In the genomic region with DNA sequence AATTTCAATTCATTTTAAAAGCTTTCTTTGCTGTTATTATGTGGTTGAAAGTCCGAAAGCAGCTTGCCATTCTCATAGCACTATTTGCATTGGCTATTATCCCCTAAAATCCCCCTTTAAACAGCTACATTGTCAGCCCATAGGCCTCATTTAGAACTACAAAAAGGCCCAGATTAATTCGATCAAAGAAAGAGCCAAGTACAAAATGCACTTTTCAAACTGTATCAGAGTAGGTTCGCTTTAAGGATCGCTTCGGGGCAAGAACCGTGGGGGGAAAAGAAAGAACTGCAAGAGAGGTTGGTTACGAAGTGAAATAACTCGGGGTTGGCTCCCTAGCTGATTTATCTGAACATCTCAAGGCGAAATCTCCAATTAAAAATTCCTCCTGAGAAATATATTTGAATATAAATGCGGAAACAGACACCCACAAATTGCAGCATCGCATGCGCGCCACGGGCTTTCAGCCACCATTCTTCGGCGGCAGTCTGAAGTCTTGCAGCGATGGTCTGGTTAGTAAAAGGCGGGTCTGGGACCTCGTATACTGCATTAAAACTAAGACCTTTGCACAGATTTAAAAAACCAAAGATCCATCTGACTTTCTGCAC, we compare ENCODE assay signal across 9 mouse cellular contexts. TPM values are rescaled to one million over a fixed set of nuclear protein-coding genes. Genes with fewer than 3 reads are reported as not detected.
DNase-seq lines count a peak whose midpoint lies in the region; ATAC-seq and TF ChIP-seq lines count a peak whose summit lies in the region.
"Had no signal": no experiment of that assay in that cellular context is flagged by ENCODE, and none has a peak within 500 bp of the region (broad histone marks: within the 10 kb centered on the region; RNA-seq: fewer than 3 reads in every experiment).

No protein-coding gene starts in this region.

- H3K27me3 ChIP-seq in embryonic facial prominence, embryonic 12.5 days = peaks cover 28% of the 10 kb centered on the region
- peaks cover 35% of the 10 kb centered on the region for H3K27me3 ChIP-seq in intestine, embryonic 14.5 days (replicated peaks; ENCODE audit: control insufficient read depth, insufficient read depth, low read length)
- no peaks in the 10 kb centered on the region for H3K27me3 ChIP-seq in midbrain, postnatal 0 days (ENCODE audit: insufficient read depth, low read length)

- DNase-seq in gastrocnemius, adult 2 months = no peak
- no peak for DNase-seq in gastrocnemius, postnatal 25 days
- peak; percentile 14 to 17 for DNase-seq in B cell, adult 2 months
- DNase-seq in intestine, embryonic 14.5 days (ENCODE audit: low spot score) = peak; percentile 75
- DNase-seq in midbrain, postnatal 0 days (ENCODE audit: low spot score) = peak; percentile 26
- DNase-seq in left cerebral cortex, postnatal 4 days = no peak
- DNase-seq in gastrocnemius, adult 8-10 months (ENCODE audit: low spot score in 2 of 2) = no peak

- H3K36me3 ChIP-seq in embryonic facial prominence, embryonic 12.5 days = no peaks in the 10 kb centered on the region
- no peaks in the 10 kb centered on the region for H3K36me3 ChIP-seq in intestine, embryonic 14.5 days (ENCODE audit: control insufficient read depth, insufficient read depth, low read length)
- H3K36me3 ChIP-seq in midbrain, postnatal 0 days (ENCODE audit: insufficient read depth, low read length) = no peaks in the 10 kb centered on the region

- WGBS in embryonic facial prominence, embryonic 12.5 days = 2% methylated on average over 19 of the region's 19 CpGs
- 5% methylated on average over 19 of the region's 19 CpGs for WGBS in intestine, embryonic 14.5 days
- WGBS in midbrain, postnatal 0 days = 2% methylated on average over 19 of the region's 19 CpGs

- intact Hi-C loops in gastrocnemius, adult 2 months (cut with DNase I) = no loop called here
- intact Hi-C loops in left cerebral cortex, postnatal 4 days (cut with DNase I) = loop anchor here (10.0 kb wide), 1 partner anchor 132 kb away; no protein-coding TSS in a partner anchor

- no peaks in the 10 kb centered on the region for H3K4me1 ChIP-seq in embryonic facial prominence, embryonic 12.5 days
- no peaks in the 10 kb centered on the region for H3K4me1 ChIP-seq in intestine, embryonic 14.5 days (replicated peaks; ENCODE audit: control insufficient read depth, insufficient read depth, low read length)
- no peaks in the 10 kb centered on the region; the same call in 1 of the 2 replicates for H3K4me1 ChIP-seq in midbrain, postnatal 0 days (ENCODE audit: insufficient read depth, low read length)

- peak overlapping the region; percentile 78 for H3K4me2 ChIP-seq in embryonic facial prominence, embryonic 12.5 days (replicated peaks)
- H3K4me2 ChIP-seq in intestine, embryonic 14.5 days (ENCODE audit: low read length) = peak overlapping the region; percentile 81
- H3K4me2 ChIP-seq in midbrain, postnatal 0 days (ENCODE audit: low read depth, low read length, poor library complexity, severe bottlenecking) = peak overlapping the region; percentile 96

- no peaks in the 10 kb centered on the region for H3K9me3 ChIP-seq in embryonic facial prominence, embryonic 12.5 days
- H3K9me3 ChIP-seq in intestine, embryonic 14.5 days (ENCODE audit: control insufficient read depth, low read length) = peaks cover 7% of the 10 kb centered on the region; the same call in 1 of the 2 replicates
- no peaks in the 10 kb centered on the region for H3K9me3 ChIP-seq in midbrain, postnatal 0 days (ENCODE audit: low read length)

- no peak overlapping the region for H3K27ac ChIP-seq in gastrocnemius, adult 2 months
- H3K27ac ChIP-seq in embryonic facial prominence, embryonic 12.5 days = no peak overlapping the region
- H3K27ac ChIP-seq in intestine, embryonic 14.5 days (ENCODE audit: low read depth) = no peak overlapping the region
- no peak overlapping the region for H3K27ac ChIP-seq in midbrain, postnatal 0 days (ENCODE audit: low read depth, low read length)

- no peak overlapping the region; the same call in 1 of the 2 replicates for H3K9ac ChIP-seq in embryonic facial prominence, embryonic 12.5 days
- H3K9ac ChIP-seq in intestine, embryonic 14.5 days (ENCODE audit: low read length) = no peak overlapping the region
- 0 out of 2 replicates have a peak overlapping the region, but pooled peaks have one; percentile 19 for H3K9ac ChIP-seq in midbrain, postnatal 0 days (replicated peaks; ENCODE audit: low read length, poor library complexity, severe bottlenecking)

- no peak for TF ChIP-seq CTCF in gastrocnemius, adult 2 months (IDR thresholded peaks at IDR 0.05)
- TF ChIP-seq CTCF in midbrain, postnatal 0 days (IDR thresholded peaks at IDR 0.05) = no peak

- peak overlapping the region; percentile 69 for H3K4me3 ChIP-seq in gastrocnemius, adult 2 months
- H3K4me3 ChIP-seq in embryonic facial prominence, embryonic 12.5 days = peak overlapping the region; percentile 37
- peak overlapping the region; percentile 36 for H3K4me3 ChIP-seq in intestine, embryonic 14.5 days (ENCODE audit: low read depth, low read length)
- peak overlapping the region; percentile 50 for H3K4me3 ChIP-seq in midbrain, postnatal 0 days (ENCODE audit: low read depth, low read length)

- no peak for ATAC-seq in embryonic facial prominence, embryonic 12.5 days (ENCODE audit: insufficient number of reproducible peaks, insufficient read depth, low FRiP score, low TSS enrichment)
- ATAC-seq in intestine, embryonic 14.5 days (replicated peaks; ENCODE audit: low FRiP score, low TSS enrichment, low read depth) = no peak
- no peak for ATAC-seq in midbrain, postnatal 0 days (ENCODE audit: low FRiP score)

RNA-seq across cellular contexts. Expression of gene Zfp800, which starts 0.8 kb away (rescaled TPM):
- 1 to 10 TPM; 6.0 to 7.4 TPM for total RNA-seq in gastrocnemius, adult 2 months (2021)
- 1 to 10 TPM; 5.1 to 5.5 TPM for total RNA-seq in gastrocnemius, postnatal 25 days (2021)
- polyA plus RNA-seq in embryonic facial prominence, embryonic 12.5 days (2016; fragmentation: Nextera tagmentation; extraction: Ambion mirVana) = 18.0 and 18.9 TPM in 2 replicates
- 22.7 and 26.8 TPM in 2 replicates for polyA plus RNA-seq in intestine, embryonic 14.5 days (2014; fragmentation: Nextera tagmentation; extraction: Ambion mirVana)
- 24.1 and 28.6 TPM in 2 replicates for total RNA-seq in midbrain, postnatal 0 days (2014; rRNA removed)
- polyA plus RNA-seq in midbrain, postnatal 0 days (2015; fragmentation: Nextera tagmentation; extraction: Ambion mirVana) = 16.6 and 22.1 TPM in 2 replicates
- total RNA-seq in left cerebral cortex, postnatal 4 days (2021) = 10 to 100 TPM; 18.0 to 19.8 TPM
- total RNA-seq in gastrocnemius, adult 8-10 months (2022) = 1 to 10 TPM; 3.5 to 5.9 (median 4.6) TPM

RNA-seq across cellular contexts. Expression of gene Arf5, which starts 26.4 kb away (rescaled TPM):
- total RNA-seq in gastrocnemius, adult 2 months (2021) = 10 to 100 TPM; 75.7 to 82.4 TPM
- total RNA-seq in gastrocnemius, postnatal 25 days (2021) = 10 to 100 TPM; 79.8 to 88.0 TPM
- polyA plus RNA-seq in embryonic facial prominence, embryonic 12.5 days (2016; fragmentation: Nextera tagmentation; extraction: Ambion mirVana) = 359 and 364 TPM in 2 replicates
- 276 and 284 TPM in 2 replicates for polyA plus RNA-seq in intestine, embryonic 14.5 days (2014; fragmentation: Nextera tagmentation; extraction: Ambion mirVana)
- total RNA-seq in midbrain, postnatal 0 days (2014; rRNA removed) = 378 and 412 TPM in 2 replicates
- 456 and 484 TPM in 2 replicates for polyA plus RNA-seq in midbrain, postnatal 0 days (2015; fragmentation: Nextera tagmentation; extraction: Ambion mirVana)
- 100 to 1,000 TPM; 349 to 350 TPM for total RNA-seq in left cerebral cortex, postnatal 4 days (2021)
- total RNA-seq in gastrocnemius, adult 8-10 months (2022) = 10 to 100 TPM; 73.1 to 79.0 (median 74.8) TPM

RNA-seq across cellular contexts. Expression of gene Fscn3, which starts 30.6 kb away (rescaled TPM):
- not detected for total RNA-seq in gastrocnemius, adult 2 months (2021)
- total RNA-seq in gastrocnemius, postnatal 25 days (2021) = not detected
- not detected in 2 replicates for polyA plus RNA-seq in embryonic facial prominence, embryonic 12.5 days (2016; fragmentation: Nextera tagmentation; extraction: Ambion mirVana)
- not detected in 2 replicates for polyA plus RNA-seq in intestine, embryonic 14.5 days (2014; fragmentation: Nextera tagmentation; extraction: Ambion mirVana)
- total RNA-seq in midbrain, postnatal 0 days (2014; rRNA removed) = 0.19 TPM in 1 of 2 replicates, not detected in the other
- not detected in 2 replicates for polyA plus RNA-seq in midbrain, postnatal 0 days (2015; fragmentation: Nextera tagmentation; extraction: Ambion mirVana)
- under 1 TPM in 1 of 2 experiments, not detected in 1; 0.36 TPM for total RNA-seq in left cerebral cortex, postnatal 4 days (2021)
- total RNA-seq in gastrocnemius, adult 8-10 months (2022) = not detected
- total RNA-seq: heart, adult 18-20 months had no signal

RNA-seq across cellular contexts. Expression of gene Gcc1, which starts 31.2 kb away (rescaled TPM):
- 1 to 10 TPM; 5.8 to 7.9 TPM for total RNA-seq in gastrocnemius, adult 2 months (2021)
- total RNA-seq in gastrocnemius, postnatal 25 days (2021) = 1 to 10 TPM; 5.8 to 6.6 TPM
- polyA plus RNA-seq in embryonic facial prominence, embryonic 12.5 days (2016; fragmentation: Nextera tagmentation; extraction: Ambion mirVana) = 11.9 and 14.1 TPM in 2 replicates
- polyA plus RNA-seq in intestine, embryonic 14.5 days (2014; fragmentation: Nextera tagmentation; extraction: Ambion mirVana) = 7.2 and 8.8 TPM in 2 replicates
- 11.2 and 14.6 TPM in 2 replicates for total RNA-seq in midbrain, postnatal 0 days (2014; rRNA removed)
- 8.6 and 8.7 TPM in 2 replicates for polyA plus RNA-seq in midbrain, postnatal 0 days (2015; fragmentation: Nextera tagmentation; extraction: Ambion mirVana)
- total RNA-seq in left cerebral cortex, postnatal 4 days (2021) = 10 to 100 TPM; 13.4 to 13.6 TPM
- total RNA-seq in gastrocnemius, adult 8-10 months (2022) = 1 to 10 TPM; 6.1 to 9.0 (median 6.5) TPM

RNA-seq across cellular contexts. Expression of gene Pax4, which starts 52.2 kb away (rescaled TPM):
- total RNA-seq in gastrocnemius, adult 2 months (2021) = not detected
- not detected for total RNA-seq in gastrocnemius, postnatal 25 days (2021)
- not detected in 2 replicates for polyA plus RNA-seq in embryonic facial prominence, embryonic 12.5 days (2016; fragmentation: Nextera tagmentation; extraction: Ambion mirVana)
- 0.36 and 3.3 TPM in 2 replicates for polyA plus RNA-seq in intestine, embryonic 14.5 days (2014; fragmentation: Nextera tagmentation; extraction: Ambion mirVana)
- total RNA-seq in midbrain, postnatal 0 days (2014; rRNA removed) = not detected in 2 replicates
- 0.37 TPM in 1 of 2 replicates, not detected in the other for polyA plus RNA-seq in midbrain, postnatal 0 days (2015; fragmentation: Nextera tagmentation; extraction: Ambion mirVana)
- not detected for total RNA-seq in left cerebral cortex, postnatal 4 days (2021)
- not detected for total RNA-seq in gastrocnemius, adult 8-10 months (2022)
- total RNA-seq: heart, adult 18-20 months had no signal

Comparison
In these comparisons a context has a peak if more than half of its experiments do, and no peak if none do; other contexts are left out.
1. DNase-seq: peak in B cell, adult 2 months (2 of 2), intestine, embryonic 14.5 days (single experiment) and midbrain, postnatal 0 days (single experiment); none in gastrocnemius, adult 2 months (single experiment), gastrocnemius, postnatal 25 days (single experiment), left cerebral cortex, postnatal 4 days (single experiment) and gastrocnemius, adult 8-10 months (0 of 2).
2. Peak in every context shown above with its lines, with median percentiles within 50 percentile points of each other: H3K4me3 ChIP-seq and H3K4me2 ChIP-seq.